Mouse (Mus musculus): ENCODE measurements around the gene Ruvbl1.

Ruvbl1 gene

GRCm38 (mm10) chr6:88493712-88494111 is 28.5 kb downstream of the Ruvbl1 start:
- in situ Hi-C loops (cut with MseI, MboI), result loop anchor here (10.0 kb wide), 1 partner anchor 309 kb away; no protein-coding TSS in a partner anchor

- in situ Hi-C loops (cut with MseI, MboI), result loop anchor here (10.0 kb wide), 1 partner anchor 315 kb away; no protein-coding TSS in a partner anchor
These were observed 34.5 kb downstream of the Ruvbl1 start for GRCm38 (mm10) chr6:88499481-88500404.

DNA sequence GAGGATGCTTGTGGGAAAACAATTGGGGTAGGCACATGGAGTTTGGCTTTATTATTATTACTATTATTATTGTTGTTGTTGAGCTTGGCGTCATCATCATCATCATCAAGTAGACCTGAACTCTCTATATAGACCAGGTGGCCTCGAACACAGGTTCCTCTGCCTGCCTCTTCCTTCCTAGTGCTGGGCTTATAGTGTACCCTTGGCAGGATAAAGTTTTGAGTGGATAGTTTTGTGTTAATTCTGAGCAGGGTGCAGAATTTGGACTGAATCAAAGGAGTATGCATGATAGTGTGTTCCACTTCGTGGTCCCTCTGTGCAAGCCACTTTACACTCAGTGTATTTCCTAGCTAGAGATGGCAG is 35.2 kb downstream of the Ruvbl1 start:
- in situ Hi-C loops (cut with MseI, MboI), result no loop called here

DNA sequence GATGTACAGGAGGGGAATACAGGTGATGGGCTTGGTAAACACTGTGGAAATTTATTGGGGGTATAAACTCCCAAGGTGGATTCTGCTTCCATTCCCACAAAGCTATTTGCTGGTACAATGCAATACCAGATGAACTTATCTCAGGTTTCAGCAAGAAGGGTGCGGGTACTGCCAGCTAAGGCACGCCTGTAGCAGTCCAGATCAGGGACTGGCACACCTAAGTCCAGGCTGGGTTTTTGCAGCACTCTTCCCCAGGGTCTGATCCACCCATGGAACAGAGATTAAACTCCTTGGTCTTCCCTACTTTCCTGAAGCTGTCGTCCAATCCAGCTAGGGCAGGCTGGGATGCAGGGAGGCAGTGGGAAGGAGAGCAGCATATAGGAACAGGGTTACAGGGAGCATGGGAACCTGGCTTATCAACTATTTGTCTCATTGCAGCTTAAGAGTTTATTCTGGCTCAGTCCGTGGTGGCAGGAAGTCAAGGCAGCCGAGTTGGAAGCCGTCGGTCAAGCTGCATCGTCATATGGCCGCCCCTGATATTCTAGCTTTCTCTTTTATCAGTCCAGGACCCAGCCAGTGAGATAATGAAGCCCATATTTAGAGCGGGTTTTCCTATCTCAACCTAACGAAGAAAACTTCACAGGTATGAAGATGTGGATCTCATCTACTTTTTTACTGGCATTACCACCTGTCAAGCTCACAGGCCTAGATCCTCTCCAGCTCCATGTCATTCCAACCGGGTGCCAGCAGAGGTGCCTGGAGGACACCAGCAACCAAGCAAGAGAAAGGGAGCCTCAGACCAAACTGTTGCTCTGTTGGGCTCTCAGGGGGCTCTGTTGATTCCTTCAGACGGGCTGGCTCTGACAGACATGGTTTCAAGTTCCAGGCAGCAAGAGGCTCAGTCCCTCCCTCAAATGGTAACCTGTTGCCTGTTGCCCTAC is 37.1 kb downstream of the Ruvbl1 start:
- in situ Hi-C loops (cut with MseI, MboI), result no loop called here

DNA sequence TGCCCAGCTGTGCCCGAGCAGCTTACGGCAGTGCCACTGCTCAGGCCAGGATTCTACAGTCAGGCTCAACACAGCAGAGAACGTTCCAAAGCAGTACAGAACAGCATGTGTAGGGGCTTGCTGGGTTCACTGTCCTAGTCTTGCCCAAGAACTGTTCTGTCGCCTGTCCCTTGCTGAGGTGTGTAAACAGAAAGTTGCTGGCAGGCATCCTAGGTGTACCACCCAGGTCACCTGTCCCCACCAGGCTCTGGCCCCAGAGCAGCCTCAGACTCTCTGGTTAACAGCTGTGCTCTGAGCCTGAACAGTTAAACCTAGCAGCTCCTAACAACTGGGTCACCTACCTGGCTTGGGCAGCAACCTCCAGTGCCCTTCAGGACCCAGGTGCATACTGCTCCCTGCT is 37.8 kb downstream of the Ruvbl1 start:
- in situ Hi-C loops (cut with MseI, MboI), result no loop called here

DNA sequence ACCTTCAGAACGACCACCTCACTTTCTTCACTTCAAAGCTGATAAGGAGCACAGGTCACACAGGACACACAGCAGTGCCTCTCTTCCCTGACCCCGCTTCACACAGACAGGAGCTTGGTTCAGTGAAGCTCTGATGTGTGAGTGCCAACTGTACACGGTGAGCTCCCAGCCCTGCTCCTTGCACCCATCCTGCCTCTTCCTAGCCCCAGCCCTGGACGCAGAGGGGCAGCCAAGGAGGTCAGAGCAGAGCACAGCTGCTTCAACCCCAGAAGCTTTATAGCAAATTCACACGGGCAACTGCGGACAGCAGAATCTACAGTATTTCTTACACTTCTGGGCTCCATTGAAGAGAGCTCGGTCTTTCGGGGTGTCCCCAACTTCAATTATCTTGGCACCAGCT is 48.8 kb downstream of the Ruvbl1 start:
- in situ Hi-C loops (cut with MseI, MboI), result no loop called here

DNA sequence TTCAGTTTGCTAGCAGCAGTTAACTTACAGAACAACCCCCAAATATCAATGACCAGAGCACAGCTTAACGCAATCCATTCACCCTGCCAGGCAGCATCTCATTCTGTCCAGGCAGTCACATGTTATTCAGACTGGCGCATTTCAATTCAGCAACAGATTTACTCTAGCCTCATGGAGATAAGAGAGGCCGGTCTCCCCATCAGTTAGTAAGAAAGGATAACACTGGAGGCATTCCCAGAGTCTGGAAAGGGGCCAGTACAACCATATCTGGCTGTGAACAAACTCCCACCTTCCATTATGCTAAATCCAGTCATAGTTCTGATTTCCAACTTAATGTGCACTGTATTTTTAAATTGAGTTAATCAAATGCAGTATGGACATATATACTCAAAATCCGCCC is 49.3 kb downstream of the Ruvbl1 start:
- in situ Hi-C loops (cut with MseI, MboI), result no loop called here

DNA sequence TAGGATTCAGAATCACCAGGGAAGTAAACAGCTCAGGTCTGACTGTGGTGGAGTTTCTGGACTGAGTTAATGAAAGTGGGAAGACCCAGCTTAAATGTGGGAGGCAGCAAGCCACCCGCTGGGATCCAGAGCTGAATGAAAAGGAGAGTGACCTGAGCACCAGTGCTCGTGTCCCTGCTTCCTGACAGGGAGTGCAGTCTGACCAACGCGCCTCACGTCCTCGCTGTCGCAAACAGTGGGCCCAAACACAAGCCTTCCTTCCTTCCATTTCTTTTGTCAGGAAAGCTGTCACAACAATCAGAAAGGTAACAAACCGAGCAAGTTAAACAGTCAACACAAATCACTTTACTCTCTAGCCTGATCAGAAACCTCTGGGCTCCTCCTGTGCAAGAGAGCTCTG is 50.8 kb downstream of the Ruvbl1 start:
- in situ Hi-C loops (cut with MseI, MboI), result no loop called here

DNA sequence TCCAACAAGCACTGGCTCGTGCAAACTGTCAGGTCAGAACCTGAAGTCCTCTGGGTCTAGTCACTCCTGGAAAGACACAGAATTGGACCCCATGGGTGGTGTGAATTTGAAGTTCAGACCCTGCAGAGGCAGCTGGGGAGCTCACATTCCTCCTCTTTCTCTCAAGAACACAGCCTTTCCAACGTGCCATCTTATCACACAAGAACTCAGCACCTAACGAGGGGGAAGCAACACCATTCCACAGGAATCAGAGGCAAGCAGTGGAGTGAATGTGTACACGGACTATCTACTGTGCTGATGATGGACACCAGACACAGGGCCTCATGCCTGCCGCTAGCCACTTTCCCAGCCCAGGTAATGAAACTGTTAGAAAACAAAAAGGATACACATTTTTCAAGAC is 51.5 kb downstream of the Ruvbl1 start:
- in situ Hi-C loops (cut with MseI, MboI), result no loop called here

DNA sequence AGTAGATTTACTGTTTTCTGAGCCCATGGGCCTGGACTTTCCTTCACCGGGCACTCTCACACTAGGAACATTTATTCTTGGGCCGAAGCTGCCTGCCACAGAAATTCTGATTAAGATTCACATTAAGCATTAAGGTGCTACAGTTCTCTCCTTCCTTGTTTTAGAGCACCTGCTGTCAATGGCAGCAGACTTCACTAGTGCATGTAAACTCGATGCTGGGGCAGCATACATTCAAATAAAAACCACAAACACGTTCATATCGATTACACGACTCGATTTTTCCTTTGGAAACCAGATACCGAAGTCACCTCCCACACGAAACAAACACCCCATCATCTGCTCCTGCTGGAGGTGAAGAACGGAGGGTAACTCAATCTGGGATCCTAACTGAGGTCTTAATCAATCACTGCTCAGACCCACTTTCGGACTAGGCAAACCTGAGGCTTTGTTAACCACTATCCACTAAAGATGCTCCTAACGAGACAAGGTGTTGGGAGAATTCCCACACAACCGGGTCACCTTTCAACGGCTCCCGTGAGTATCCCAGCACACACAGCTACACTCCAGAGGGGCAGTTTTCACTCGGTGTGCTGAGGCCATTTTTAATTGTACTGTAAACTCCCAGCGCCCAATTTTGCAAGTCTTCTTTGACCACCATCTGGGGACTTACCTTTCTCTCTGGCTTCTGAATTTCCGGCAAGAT is 52.6 kb downstream of the Ruvbl1 start:
- in situ Hi-C loops (cut with MseI, MboI), result no loop called here

GRCm38 (mm10) chr6:88518404-88519263 is 53.4 kb downstream of the Ruvbl1 start, which contains the start of gene Sec61a1:
Sec61a1 (minus strand) TSS chr6:88518905.
- in situ Hi-C loops (cut with MseI, MboI), result no loop called here

- in situ Hi-C loops (cut with MseI, MboI), result no loop called here
These were observed 56.6 kb downstream of the Ruvbl1 start for GRCm38 (mm10) chr6:88521821-88522220.

DNA sequence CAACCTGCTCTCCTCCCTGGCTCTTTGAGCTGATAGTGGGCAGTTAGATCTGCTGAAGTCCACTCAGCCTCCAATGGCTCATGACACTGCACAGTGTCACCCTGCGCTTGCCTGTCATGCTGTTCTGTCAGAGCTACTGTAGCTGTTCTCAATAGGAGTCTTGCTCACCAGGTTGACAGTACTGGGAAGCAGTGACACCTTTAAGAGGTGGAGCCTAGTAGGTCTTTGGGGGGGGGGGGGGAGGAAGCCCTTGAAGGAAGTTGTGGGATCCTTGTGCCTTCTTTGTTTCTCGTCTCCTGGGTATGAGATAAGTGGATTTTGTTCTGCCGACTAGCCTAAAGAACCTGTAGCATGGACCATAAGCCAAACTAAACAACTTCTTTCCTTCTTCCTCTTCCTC is 57.4 kb downstream of the Ruvbl1 start:
- in situ Hi-C loops (cut with MseI, MboI), result no loop called here

- in situ Hi-C loops (cut with MseI, MboI), result no loop called here
These were observed 57.8 kb downstream of the Ruvbl1 start for GRCm38 (mm10) chr6:88523043-88523442.

DNA sequence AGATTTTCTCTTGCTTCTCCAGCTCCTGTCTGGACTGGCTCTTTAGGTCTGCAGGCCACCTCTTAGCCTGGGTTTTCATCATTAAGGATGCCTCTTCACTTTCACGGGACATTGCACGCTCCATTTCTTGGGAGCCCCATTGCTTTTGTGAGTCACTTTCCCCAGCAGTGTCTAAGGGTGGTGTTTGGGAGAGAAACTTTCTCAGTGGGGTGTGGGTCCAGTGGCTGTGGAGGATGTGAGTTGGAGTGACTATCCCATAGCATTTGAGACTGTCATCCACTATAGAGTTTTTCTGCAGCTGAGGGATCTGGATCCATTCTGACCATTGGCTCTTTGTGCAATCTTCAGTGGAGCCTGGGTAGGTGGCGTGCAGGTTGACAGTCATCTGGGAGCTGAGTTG is 58.2 kb downstream of the Ruvbl1 start:
- in situ Hi-C loops (cut with MseI, MboI), result no loop called here

- in situ Hi-C loops (cut with MseI, MboI), result no loop called here
These were observed 58.8 kb downstream of the Ruvbl1 start for GRCm38 (mm10) chr6:88524056-88524455.

DNA sequence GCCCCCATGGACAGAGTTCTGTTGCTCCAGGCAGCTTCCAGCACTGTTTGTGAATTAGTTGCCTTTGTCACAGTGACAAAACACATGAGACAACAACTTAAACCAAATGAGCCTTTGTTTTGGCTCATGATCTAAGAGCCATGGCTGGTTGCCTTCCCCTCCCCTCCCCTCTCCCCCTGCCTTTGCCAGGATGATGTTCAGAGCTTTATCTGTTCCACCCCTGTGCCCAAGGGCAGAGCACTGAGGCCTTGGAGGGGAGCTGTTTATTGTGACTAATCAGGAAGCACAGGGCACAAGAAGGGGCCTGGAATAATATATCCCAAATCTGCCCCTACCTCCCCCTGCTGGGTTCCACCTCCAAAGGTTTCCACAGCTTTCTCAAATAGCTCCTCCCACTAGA is 65.1 kb downstream of the Ruvbl1 start:
- in situ Hi-C loops (cut with MseI, MboI), result no loop called here

GRCm38 (mm10) chr6:88540093-88540755 is 75.0 kb downstream of the Ruvbl1 start:
- in situ Hi-C loops (cut with MseI, MboI), result no loop called here

DNA sequence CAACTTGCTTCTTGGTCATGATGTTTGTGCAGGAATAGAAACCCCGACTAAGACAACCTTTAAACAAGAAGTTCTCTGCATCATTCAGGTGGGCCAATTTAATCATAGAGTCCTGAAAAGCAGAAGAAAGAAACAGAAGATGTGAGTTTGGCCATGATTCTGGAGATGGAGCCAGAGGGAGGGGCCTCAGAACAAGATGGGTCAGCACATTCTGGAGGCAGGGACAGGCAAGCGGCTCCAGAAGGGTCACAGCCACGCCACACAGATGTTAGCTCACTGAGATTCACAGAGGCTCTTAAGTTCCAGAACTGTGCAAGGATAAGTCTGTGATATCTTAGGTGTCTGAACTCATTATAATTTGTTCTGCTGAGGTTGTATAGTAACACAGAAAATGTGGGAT is 79.0 kb downstream of the Ruvbl1 start:
- in situ Hi-C loops (cut with MseI, MboI), result no loop called here

Data from mouse trophoblast stem cell (cell line).